Mouse (Mus musculus): ENCODE data around the gene Nek7.

Gene Nek7

GRCm38 (mm10) chr1:138607862-138608261 is 12.1 kb downstream of the Nek7 start:
- no peak for DNase-seq

DNA sequence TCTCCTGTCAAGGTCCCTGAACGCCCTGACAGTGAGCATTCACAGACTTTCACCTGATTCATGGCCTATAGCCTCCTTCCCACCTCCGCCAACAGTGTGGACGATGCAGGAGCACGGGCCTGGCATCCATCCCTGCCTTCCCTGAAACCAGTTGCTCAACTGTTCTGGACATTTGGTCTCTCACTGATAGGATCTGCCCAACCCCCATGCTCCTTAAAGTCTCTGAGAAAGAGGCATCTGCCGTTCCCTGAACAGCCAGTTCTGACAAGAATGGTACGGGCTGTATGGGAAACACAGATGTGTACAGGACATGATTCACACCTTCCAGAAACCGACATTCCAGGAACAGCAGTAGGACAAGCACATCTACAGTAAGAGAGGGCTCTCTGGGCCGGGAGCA is 13.2 kb downstream of the Nek7 start:
- DNase-seq: peak in 1 of 2 experiments; percentile 14

GRCm38 (mm10) chr1:138604736-138605135 is 15.2 kb downstream of the Nek7 start:
- no peak for DNase-seq

- DNase-seq: no peak
Measured at GRCm38 (mm10) chr1:138603974-138604373, 16.0 kb downstream of the Nek7 start.

GRCm38 (mm10) chr1:138598087-138598486 is 21.9 kb downstream of the Nek7 start:
- DNase-seq: no peak

- no peak for DNase-seq
Measured at GRCm38 (mm10) chr1:138596127-138596706, 23.7 kb downstream of the Nek7 start.

DNA sequence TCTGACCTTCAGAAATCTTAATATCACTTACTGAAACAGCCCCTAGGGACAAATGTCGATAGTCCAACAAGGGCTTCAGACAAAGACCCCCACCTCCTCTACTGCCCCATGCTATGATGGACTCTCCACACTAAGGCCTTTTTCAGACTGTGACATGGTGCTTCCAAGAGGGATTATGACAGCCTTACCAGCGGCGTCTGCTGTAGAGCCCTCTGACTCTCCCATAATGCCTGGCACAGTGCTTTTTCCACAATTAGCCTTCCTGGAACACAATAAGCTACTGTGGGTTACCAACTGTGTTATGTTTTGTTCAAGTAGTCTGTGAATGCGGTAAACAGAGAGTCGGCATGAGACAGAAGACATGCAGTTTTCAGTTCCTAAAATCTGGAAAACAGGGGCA is 25.0 kb downstream of the Nek7 start:
- no peak for DNase-seq

GRCm38 (mm10) chr1:138593922-138594321 is 26.0 kb downstream of the Nek7 start:
- DNase-seq: no peak

DNA sequence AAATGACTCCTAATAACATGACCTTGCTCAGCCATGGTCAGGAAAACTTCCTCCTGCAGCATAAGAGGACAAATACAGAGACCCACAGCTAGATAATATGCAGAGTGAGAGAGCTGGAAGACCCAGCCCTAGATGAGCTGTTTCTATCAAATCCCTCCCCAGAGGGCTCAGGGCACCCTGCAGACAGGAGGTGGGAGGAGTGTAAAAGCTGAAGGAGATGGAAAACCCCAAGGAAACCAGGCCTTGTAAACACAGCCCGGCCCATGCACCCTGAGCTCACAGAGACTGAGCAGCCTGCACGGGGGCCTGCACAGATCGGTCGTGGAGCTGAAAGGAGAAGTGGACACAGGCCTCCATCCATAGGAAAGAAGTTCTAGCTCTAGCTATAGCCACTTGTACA is 27.5 kb downstream of the Nek7 start:
- DNase-seq: no peak

GRCm38 (mm10) chr1:138590451-138591022 is 29.4 kb downstream of the Nek7 start:
- no peak for DNase-seq

DNA sequence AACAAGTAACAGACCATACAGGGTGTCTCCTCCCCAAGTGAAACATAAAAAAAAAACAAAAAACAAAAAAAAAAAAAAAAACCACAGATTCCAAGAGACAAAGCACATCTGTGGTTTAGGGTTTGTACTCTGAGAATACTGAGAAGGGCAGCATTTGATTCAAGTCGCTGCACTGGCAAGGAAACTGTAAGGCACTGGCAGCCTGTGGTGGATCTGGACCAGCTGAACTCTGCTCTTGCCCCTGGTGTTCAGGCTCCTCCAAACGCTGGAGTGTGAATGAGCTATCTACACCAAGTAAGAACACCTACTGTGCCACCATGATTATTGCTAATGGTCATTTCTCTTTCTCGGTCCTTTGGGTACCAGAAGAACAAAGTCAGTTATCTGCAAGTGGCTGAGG is 30.8 kb downstream of the Nek7 start:
- no peak for DNase-seq

- no peak for DNase-seq
Measured at GRCm38 (mm10) chr1:138587812-138588211, 32.1 kb downstream of the Nek7 start.

GRCm38 (mm10) chr1:138586891-138587290 is 33.0 kb downstream of the Nek7 start:
- DNase-seq: no peak

GRCm38 (mm10) chr1:138584423-138585013 is 35.4 kb downstream of the Nek7 start:
- DNase-seq: no peak

DNA sequence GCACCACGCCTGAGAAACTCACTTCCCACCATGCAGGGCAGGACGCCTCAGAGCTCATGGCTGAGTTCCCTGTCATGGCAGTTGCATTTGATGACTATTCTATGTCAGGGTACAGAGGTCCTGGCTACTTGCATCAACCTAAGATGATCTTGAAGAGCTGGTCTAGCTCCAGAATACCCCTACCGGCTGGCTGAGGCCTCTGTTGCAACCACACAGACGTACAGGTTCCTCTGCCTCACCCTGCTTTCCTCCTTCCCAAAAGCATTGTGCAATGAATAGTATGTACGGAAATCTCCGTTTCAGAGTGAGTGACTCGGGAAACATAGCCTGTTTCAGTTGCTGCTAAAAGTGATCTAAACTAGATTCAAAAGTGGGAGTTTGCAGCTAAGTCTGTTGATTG is 37.7 kb downstream of the Nek7 start:
- no peak for DNase-seq

- DNase-seq: no peak
Measured at GRCm38 (mm10) chr1:138579822-138580492, 40.0 kb downstream of the Nek7 start.

GRCm38 (mm10) chr1:138579207-138579606 is 40.7 kb downstream of the Nek7 start:
- no peak for DNase-seq

DNA sequence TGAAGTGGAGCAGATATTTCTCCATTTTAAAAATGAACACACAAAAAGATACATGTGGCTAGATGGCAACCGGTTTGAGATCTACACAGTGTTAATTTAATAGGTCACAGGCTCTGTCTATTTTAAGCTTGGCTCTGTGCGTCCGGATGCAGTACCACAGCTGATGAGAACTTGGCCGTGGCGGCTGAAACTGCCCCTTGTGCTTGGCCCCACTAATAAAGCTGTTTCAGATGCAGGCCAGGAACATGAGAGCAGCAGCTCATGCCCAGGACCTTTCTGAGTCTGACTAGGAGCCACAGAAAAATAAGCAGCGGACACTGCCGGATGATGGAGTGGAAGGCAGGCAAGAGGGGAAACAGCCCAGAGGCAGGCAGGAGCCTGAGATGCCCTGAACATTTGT is 43.1 kb downstream of the Nek7 start:
- DNase-seq: peak; percentile 68

- no peak for DNase-seq
Measured at GRCm38 (mm10) chr1:138576066-138576697, 43.8 kb downstream of the Nek7 start.

DNA sequence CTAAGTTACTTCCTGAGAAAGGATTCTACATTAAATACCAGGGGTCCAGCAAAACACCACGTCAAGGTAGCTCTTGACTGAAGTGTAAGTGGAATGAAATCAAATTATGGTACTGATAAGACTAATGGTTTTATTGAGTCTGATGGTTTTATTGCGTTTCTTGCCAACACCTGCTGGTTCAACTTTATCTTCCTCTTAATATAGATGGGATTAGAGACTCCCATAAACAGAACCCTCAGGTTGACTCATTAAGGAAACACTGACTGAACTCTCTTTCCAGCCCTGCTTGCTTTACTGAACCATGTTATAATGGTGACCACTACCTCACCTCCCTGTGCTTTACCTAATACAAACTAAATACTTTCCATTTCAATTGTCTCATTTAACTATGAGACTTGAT is 44.3 kb downstream of the Nek7 start:
- DNase-seq: no peak

DNA sequence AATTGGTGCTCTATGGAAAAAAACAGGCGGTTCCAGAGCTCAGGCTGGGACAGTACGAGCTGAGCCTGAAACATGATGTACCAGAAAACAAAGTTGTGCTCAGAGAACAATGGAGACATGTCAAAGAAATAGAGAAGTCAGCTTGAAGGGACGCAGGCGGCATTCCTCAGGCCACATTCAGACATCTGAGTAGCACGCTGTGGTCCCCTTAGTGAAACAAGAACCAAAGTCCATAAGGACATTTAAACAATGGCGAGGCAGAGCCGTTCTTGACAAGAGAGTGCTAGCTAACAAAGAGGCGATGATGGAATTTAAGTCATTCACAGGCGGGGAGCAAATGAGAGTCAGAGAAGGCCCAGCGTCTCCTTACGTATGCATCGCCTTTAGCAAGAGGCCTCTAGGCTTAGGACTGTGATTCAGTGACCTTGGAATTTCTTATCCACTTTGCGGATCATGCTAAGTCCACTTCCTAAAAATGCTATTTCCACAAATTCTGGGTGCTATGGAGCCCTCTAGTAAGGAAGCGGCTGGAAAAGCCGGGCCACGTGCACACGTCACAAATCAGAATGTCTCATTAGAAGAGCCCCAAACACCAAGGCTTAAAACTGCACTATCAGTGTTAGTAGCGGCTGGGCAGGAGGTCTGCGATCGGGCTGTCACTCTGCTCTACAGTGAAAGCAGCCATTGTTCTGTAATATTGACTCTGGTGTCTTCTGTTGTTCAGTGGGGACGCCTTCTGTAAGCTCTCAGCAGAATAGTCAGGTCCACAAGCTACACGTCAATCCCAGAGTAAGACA is 48.2 kb downstream of the Nek7 start:
- no peak for DNase-seq

GRCm38 (mm10) chr1:138571038-138571441 is 48.9 kb downstream of the Nek7 start:
- DNase-seq: no peak
